Mouse (Mus musculus) spleen, adult 2 months (tissue): ENCODE results near the gene Herc3.

Experiments used
- CTCF ChIP-seq: fragments of 200-500 bp; IDR thresholded peaks from 2 replicates; pipeline ENCODE4 v1.5.1; 2011; ENCODE audit warnings: mild to moderate bottlenecking, inconsistent platforms; ENCODE audit not compliant: insufficient read depth, insufficient read length, insufficient replicate concordance; ENCODE audit errors: extremely low read depth
- POLR2A ChIP-seq: fragments of 200-500 bp; IDR thresholded peaks from 2 replicates; pipeline ENCODE4 v1.6.1; 2011; ENCODE audit warnings: low read depth, low read length, inconsistent platforms

DNA sequence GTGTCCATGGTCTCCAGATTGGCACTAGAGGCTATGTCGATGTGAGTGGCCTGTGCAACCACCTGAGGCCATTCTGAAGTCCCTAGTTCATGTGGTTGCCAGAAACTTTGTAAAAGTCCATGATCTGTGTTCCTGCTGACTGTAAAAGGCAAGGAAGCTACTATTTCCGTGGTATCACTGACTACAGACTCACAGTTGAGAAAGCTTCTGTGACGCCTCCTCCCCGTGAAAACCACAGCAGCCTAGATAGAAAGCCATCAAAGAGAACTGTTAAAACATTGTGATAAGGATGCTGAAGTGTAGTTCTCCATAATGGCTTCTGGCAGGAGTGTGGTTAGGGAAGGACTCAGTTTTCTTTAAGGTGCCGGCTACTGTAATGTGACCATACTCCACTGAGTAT lies 49.6 kb downstream of the Herc3 start:
- TF ChIP-seq CTCF (no peak), POLR2A (no peak)
